Mouse (Mus musculus): ENCODE data around the gene Cdk1.

DNA sequence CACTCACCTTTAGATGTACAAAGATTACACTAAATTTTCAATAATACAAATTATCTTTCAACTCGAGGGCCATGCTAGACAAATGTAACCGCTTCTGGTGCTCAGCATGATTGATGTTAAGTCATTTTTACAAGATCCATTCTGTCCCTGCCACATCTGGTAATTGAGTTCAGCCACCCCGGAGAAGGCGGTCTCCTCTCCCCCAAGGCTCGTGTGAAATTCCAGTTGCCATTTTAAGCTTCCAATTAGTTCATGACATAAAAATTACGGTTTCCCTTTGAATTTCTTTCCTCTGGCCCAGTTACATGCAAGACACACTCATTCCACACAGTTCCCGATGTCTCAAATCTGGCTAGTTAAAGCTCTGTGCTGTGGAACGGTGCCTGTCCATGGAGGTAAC is 38.8 kb downstream of the Cdk1 start:
- TF ChIP-seq USF1 (IDR thresholded peaks at IDR 0.05; ENCODE audit: low read depth, low read length) (no peak), CTCF (conservative IDR thresholded peaks at IDR 0.05 in 1 of 2, IDR thresholded peaks at IDR 0.05 in 1 of 2; ENCODE audit: low read depth in 2 of 2, low read length in 2 of 2) (no peak), MXI1 (IDR thresholded peaks at IDR 0.05; ENCODE audit: low read depth, low read length) (no peak), EP300 (IDR thresholded peaks at IDR 0.05; ENCODE audit: low read length) (no peak), POLR2A (IDR thresholded peaks at IDR 0.05; ENCODE audit: low read depth, low read length) (no peak), RAD21 (IDR thresholded peaks at IDR 0.05; ENCODE audit: low read depth, low read length) (no peak)
